In the genomic region with DNA sequence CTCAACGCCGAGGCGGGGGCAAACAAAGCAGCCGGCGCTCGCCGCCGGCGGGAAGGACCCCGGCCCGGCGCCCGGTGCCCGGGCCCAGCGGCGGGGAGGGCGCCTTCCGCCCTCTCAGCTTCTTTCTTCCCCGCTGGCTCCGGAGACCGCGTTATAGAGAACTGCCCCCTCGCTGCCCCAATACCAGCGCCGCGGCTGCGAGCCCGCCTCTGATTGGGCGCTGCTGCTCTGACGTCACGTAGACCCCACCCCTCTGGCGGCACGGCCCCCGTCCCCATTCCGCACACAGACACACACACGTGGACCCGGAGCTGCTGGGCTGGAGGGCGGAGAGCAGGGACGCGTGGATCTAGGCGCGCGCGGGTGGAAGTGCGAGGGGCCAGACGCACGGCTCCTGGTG, we compare ENCODE assay signal across 8 mouse cellular contexts. TPM values are rescaled to one million over a fixed set of nuclear protein-coding genes. Genes with fewer than 3 reads are reported as not detected.
A peak's percentile ranks its signal among the peaks of the same experiment; 100 is the strongest.
DNase-seq lines count a peak whose midpoint lies in the region; ATAC-seq and TF ChIP-seq lines count a peak whose summit lies in the region.

A gene (minus strand): TSS at position 127 of the 400 bp plus-strand sequence.

- H3K27ac ChIP-seq in hindbrain, embryonic 14.5 days, result no peak within 1 kb of the TSS

- H3K9ac ChIP-seq in hindbrain, embryonic 14.5 days, result peak within 1 kb of the TSS; percentile 65

- peak; percentile 41 for ATAC-seq in Patski
- peak; percentile 96 for ATAC-seq in hindbrain, embryonic 14.5 days (ENCODE audit: low FRiP score)

- CTCF ChIA-PET in Patski (lab: Charles Lee), result interaction anchor here (1.0 to 2.3 kb wide), 4 partner anchors 69 to 109 kb away, joined by 3 to 7 read pairs (median 4); a partner anchor contains a TSS

- DNase-seq in Patski (ENCODE audit: low read depth, low spot score), result peak; percentile 34
- peak; percentile 92 to 94 for DNase-seq in cerebellum, postnatal 14 days
- DNase-seq in frontal cortex, postnatal 36 days (ENCODE audit: low spot score in 2 of 2), result peak; percentile 93
- peak; percentile 88 for DNase-seq in hindbrain, embryonic 14.5 days (ENCODE audit: low spot score)
- peak; percentile 92 to 94 for DNase-seq in left cerebral cortex, adult 18-20 months (ENCODE audit: low spot score in 2 of 2)
- DNase-seq in lung, postnatal 36 days, result peak; percentile 89
- DNase-seq in retina, postnatal 1 day, result peak; percentile 96
- DNase-seq in thymus, postnatal 36 days, result peak; percentile 86 to 90

- peak within 1 kb of the TSS; percentile 59 for H3K4me3 ChIP-seq in hindbrain, embryonic 14.5 days (replicated peaks; ENCODE audit: low read length)

- WGBS in hindbrain, embryonic 14.5 days, result under 1% methylated on average over 43 of the region's 47 CpGs

- TF ChIP-seq CTCF in Patski (IDR thresholded peaks at IDR 0.05), result no peak

- POLR2A ChIA-PET in Patski (lab: Charles Lee), result no interaction called here

- H3K27me3 ChIP-seq in Patski, result peaks cover 8% of the 10 kb centered on the region
- peaks cover 68% of the 10 kb centered on the region for H3K27me3 ChIP-seq in hindbrain, embryonic 14.5 days (ENCODE audit: control insufficient read depth, insufficient read depth, low read length)

- H3K9me3 ChIP-seq in hindbrain, embryonic 14.5 days (ENCODE audit: control insufficient read depth, low read length), result no peaks in the 10 kb centered on the region

- peak within 1 kb of the TSS; percentile 79 for H3K4me2 ChIP-seq in hindbrain, embryonic 14.5 days (replicated peaks)

- peaks cover 5% of the 10 kb centered on the region for H3K4me1 ChIP-seq in hindbrain, embryonic 14.5 days (replicated peaks; ENCODE audit: control insufficient read depth, insufficient read depth, low read length)

- in situ Hi-C loops in Patski (cut with MboI; ENCODE audit: low pct_unique_long_range_greater_than_20kb), result no loop called here

- H3K36me3 ChIP-seq in hindbrain, embryonic 14.5 days (replicated peaks; ENCODE audit: control insufficient read depth, insufficient read depth), result no peaks in the 10 kb centered on the region

RNA-seq across cellular contexts. Expression of the gene that starts here (rescaled TPM):
- polyA plus RNA-seq in Patski (2021), result 5.3 TPM
- 1.8 and 2.6 TPM in 2 replicates for polyA plus RNA-seq in hindbrain, embryonic 14.5 days (2014; fragmentation: Nextera tagmentation; extraction: Ambion mirVana)
- 100 to 1,000 TPM; 103 to 109 TPM for total RNA-seq in left cerebral cortex, adult 18-20 months (2021)

Comparison
In these comparisons a context has a peak if more than half of its experiments do, and no peak if none do; other contexts are left out.
1. DNase-seq: peak in every context shown above with its lines; median percentile 96 in retina, postnatal 1 day; 93 in cerebellum, postnatal 14 days; 93 in frontal cortex, postnatal 36 days; 93 in left cerebral cortex, adult 18-20 months; 89 in lung, postnatal 36 days; 88 in hindbrain, embryonic 14.5 days; 88 in thymus, postnatal 36 days; 34 in Patski.